Mouse (Mus musculus) spleen, adult 12 weeks (tissue): ENCODE data around the gene Pex11g.

Source experiments
- DNase-seq: peaks from one replicate; pipeline ENCODE4 v3.0.0; 2022; ENCODE audit warnings: low spot score

Gene Pex11g

DNA sequence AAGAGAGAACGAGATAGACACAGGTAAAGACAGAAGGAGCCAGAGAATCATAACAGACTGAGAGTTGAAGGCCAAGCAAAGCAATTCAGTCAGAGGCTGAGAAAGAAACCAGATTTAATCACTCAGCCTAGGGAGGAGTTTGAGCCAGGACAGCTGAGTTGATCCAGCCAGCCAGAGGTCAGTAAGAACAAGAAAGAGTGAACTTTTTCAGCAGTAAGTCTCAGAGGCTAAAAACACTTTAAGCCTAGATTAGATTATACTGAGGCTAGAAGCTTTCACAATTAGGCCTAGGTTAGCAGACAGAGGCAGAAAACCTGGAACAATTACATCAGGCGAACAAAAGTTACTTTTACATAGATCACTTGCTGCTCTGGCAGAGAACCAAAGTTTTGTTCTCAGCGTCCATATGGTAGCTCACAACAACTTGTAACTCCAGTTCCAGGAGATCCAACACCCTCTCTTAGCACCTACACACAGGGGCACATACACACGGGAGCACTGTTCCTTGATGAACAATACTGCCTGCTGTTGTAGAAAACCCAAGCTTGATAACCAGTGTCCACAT, 12.8 kb upstream of the Pex11g start:
- no peak for DNase-seq

DNA sequence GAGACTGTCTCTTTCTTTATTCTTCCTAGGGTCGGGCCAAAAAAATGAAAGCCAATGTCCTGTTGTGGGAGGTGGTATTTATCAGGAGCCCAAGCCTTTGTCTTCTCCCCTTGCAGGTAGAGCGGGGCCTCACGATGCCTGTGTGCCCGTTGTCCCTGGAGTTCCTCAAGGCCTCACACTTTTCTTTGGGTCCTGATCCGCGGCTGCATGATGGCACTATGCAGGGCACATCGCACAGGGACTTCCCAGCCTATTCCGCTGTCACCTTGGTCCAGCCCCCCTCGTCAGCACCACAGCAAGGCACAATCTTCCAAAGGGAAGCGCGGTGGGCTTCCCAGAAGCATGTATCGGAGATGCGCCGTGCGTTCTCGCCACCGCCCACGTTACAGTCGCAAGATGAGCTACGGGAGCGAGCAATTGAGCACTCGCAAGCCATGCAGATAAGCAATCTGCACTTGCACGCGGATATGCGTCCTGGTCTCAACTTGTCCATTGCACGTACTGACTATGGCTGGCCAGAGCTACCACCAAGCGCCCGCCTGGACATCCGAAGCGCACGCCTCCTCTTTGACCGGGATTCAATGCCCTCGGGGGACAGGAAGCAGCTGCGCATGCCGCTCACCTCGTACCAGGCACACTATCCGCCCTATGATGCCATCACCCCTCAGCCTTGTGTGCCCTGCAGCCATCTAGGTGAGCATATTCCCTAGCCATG, 8.4 kb upstream of the Pex11g start:
- DNase-seq, result no peak

DNA sequence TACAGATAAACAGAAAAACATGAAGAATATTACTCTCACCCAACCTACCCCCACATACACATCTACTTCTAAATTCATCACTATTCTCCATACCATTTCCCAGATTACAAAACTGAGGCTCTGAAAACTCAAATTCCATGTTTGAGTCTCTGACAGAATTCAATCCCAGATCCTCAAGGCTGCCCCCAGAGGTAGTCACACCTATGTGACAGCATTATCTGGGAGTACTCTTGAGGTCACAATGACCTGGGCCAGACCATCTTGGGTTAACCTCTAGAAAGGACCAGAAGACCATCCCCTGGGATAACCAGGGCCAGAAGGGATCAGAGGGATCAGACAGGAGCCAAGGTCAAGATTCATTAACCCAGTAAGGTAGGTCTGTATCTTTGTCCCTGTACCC, 3.1 kb upstream of the Pex11g start, which contains the start of gene Tex45:
Tex45 (plus strand) TSS at position 301 of the 400 bp plus-strand sequence.
- no peak for DNase-seq

DNA sequence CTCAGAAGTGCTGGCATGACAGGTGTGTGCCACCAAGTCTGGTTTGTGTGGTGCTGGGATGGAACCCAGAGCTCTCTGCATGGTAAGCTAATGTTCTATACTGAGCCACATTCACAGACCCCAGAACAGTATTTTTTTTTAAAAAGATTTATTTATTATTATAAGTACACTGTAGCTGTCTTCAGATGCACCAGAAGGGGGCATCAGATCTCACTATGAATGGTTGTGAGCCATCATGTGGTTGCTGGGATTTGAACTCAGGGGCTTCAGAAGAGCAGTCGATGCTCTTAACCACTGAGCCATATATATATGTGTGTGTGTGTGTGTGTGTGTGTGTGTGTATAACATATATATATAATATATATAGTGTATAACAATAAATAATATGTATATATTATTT, 1.4 kb upstream of the Pex11g start:
- no peak for DNase-seq

DNA sequence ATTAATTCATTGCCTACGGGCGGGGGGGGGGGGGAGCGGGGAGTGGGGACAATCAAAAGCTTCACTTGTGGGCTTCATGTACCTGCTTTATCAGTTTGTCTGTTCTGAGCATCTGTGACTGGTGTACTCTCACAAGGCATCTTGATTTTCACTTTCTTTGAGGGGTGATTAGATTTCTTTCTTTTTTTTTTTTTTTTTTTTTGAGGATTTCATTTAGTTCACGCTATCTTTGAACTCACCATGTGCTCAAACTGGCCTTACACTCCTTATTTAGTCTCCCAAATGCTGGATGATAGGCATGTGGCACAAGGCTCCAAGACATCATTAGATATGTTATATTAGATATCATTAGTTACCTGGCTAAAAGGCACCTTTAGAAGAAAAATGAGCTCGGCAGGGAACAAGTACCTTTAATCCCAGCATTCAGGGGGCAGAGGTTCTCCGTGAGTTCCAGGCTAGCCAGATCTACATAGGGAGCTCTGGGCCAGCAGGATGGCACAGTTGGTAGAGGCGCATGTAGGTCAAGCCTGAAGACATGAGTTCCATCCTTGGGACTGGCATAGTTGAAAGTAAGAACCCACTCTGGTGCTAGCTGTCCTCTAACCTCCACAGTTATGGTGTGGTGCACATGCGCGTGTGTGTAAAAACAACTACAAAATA, 536 bp upstream of the Pex11g start:
- no peak for DNase-seq

DNA sequence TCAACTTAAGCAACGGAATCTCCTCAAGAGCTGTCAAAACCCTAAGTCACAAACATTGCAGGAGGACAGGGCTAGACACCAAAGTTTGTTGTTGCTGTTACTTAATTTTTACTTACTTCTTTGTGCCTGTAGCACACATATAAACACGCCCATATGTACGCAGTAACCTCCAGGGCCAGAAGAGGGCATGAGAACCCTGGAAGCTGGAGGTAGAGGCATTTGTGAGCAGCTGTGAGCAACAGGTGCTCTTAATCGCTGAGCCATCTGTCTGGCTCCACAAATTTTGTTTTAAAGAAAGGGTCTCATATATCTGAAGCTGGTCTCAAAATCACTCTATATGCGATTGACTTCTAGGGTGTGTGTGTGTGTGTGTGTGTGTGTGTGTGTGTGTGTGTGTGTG, 3.2 kb downstream of the Pex11g start:
- peak; percentile 14 for DNase-seq

DNA sequence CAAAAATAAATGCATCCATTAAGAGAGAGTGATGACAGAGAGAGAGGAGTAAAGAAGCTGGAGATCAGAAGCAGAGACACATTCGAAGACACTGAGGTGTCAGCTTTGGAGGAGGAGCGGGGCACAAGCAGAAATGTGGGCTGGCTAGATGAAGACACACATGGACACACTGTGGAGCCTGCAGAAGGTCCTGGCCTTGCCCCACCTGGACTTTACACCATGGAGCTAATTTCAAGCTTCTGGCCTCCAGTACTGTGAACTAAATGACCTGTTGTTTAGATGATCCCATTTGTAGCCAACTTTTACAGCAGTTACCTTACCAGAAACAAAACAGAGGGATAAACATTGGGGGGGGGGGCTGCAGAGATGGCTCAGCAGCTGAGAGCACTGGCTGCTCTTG, 4.2 kb downstream of the Pex11g start:
- no peak for DNase-seq

DNA sequence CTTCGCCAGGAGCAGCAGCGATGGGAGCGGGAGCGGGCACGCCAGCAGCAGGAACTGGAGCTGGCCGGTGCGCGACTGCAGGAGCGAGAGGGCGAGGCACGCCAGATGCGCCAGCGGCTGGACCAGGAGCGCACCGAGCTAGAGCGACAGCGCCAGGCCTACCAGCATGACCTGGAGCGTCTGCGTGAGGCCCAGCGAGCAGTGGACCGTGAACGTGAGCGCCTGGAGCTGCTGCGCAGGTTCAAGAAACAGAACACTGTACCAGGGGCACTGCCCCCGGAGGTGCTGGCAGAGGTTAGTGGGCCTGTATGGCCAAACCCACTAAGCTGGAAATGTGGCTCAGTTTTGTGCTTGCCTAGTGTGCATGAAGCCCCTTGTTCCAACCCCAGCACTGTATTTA, 15.5 kb downstream of the Pex11g start:
- no peak for DNase-seq

DNA sequence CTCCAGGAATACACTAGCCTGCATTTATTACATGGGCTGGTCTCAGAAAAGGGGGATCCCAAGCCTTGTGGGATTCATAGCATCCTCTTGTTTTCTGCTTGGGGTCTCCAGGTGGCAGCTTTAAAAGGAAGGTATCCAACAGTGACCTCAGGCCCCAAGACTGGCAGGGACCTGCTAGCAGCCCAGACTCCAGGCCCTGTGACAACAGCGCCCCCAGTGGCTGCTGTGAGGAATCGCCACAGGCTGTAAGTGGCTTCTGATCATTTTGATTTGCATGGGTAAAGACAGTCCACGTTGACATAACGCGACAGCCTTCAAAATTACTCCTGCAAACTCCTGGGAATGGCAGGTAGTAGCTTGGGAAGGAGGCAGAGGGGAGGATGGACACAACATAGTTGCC, 16.8 kb downstream of the Pex11g start:
- DNase-seq, result no peak

DNA sequence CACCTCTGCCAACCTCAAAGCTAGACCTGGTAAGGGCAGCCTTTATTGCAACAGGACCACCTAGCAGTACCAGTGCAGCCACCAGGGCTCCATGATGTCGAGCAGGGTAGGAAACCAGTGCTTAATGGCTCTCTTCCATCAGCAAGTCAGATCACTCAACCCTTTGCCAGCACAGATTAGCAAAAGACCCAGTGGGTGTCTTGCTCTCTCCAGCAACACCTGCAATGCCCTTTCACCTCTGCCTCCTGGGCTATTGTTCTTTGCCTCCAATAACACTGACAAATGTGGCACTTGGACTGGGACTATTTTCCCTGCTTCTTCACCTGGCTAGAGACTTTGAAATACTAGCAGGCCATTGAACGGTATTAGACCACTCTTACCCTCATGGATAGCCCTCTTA, 18.3 kb downstream of the Pex11g start:
- no peak for DNase-seq

DNA sequence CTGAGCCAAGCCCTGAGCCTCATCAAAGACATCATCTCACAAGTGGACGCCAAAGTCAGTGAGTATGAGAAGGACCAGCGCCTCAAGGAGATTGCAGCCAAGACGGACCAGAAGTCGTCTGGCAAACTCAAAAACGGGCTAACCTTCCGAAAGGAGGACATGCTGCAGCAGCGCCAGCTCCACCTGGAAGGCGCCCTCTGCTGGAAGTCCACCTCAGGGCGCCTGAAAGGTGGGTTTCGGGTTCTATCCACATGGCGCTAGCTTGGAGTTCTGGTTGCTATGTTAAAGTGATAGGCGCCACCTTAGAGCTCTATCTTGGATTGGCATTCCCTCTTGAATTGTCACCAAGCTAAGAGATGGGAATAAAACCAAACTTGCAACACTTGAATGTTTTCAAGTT, 28.0 kb downstream of the Pex11g start:
- no peak for DNase-seq

DNA sequence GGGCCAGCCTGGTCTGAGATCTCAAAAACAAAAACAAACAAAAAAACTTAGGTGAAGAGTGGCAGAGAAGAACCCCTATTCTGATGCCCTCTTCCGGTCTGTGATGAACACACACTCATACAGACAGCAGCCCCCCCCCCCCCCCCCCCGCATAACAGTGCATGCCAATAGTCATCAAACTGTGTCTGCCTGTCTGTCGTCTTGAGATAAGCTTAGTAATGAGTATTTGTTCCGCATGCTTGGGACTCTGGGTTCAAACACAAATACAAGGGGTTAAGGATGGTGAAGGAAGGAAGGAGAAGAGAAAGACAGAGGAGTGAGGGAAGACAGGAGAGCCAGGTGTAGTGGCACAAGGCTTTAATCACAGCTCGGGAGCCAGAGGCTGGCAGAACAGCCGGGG, 31.0 kb downstream of the Pex11g start:
- DNase-seq, result no peak

DNA sequence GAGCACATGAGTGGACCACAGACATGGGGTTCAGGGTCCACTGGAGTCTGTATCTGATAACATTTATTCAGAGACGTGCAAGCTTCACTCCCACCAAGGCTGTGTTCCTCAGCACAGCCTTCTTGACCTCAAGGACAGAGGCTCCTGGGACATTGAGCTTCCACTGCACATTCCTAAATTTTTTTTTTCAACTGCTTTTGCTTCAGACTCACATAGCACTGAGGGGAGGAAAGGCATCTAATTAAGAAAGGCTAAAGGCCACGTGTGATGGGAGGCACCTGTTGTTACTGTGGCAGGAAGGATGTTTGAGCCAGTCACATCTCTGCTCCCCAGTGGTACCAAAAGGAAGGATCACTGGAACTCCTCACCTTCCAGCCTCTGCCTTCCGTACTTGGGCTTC, 36.4 kb downstream of the Pex11g start:
- DNase-seq, result no peak

DNA sequence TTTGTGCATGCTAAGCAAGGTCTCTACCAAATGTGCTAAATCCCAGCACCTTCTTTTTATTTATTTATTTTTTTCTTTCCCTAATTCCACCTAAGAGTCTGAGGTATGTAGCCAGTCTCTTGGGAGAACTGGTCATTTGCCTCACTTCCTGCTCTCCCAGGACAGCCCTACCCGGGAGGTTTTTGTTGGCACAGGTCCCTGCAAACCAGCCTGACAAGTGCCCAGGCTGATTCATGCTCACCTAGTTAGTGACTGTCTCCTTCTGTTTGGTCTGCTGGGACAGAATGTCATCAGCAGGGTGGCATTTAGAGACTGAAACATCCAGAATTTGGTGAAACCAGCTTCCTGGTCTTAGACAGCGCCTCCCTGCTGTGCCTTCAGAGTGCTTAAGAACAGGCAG, 37.5 kb downstream of the Pex11g start:
- DNase-seq, result no peak

DNA sequence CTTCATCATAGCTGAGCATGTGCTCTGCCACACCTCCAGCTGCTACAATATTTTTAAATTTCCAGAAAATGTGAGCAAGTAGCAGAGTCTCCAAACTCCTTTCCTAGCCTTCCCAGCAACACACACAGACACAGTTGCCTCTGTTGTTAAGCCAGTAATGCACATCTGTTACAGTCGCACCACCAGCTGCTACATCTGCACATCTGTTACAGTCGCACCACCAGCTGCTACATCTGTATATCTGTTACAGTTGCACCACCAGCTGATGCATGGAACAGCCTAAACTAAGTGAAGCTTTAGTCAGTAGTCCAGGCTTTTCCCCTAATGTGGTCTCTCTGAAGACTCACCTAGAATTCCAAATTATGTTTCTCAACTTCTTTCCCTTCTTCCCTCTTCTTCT, 39.1 kb downstream of the Pex11g start:
- DNase-seq, result no peak

DNA sequence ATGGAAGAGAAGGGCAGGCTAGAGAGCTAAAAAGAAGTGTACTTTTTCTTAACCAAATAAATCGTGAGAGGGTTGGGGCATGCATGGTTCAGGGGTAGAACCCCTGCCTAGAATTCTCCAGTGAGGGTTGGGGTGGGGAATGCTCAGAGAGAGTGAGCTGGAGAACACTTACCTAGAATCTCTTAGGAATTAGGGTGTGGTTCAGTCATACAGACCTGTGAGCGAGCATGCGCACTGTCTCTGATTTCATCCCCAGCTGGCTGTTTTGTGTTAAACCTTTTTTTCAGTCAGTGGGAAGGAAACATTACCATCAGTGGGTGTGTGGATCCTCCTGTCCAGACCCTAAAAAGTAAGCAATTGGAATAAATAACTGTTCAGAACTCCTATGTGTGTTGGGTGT, 41.3 kb downstream of the Pex11g start:
- DNase-seq, result no peak

DNA sequence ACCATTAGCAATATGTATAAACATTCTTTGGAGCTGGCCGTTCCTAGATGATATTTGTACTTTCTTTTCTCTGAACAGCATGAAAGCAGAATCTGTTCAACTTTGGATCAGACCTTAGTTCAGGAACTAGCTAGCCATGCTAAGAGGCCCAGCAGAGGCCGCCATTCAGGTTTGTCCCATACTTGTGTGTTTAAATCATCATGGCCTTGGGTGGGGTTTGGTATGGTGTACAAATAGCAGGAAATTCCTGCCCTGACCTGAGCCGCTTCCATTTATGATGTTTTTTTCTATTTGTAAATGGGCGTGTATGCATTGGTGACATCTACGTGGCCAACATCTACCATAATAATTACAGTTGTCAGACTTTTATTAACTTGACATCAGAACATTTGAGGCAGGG, 42.3 kb downstream of the Pex11g start:
- DNase-seq, result no peak

DNA sequence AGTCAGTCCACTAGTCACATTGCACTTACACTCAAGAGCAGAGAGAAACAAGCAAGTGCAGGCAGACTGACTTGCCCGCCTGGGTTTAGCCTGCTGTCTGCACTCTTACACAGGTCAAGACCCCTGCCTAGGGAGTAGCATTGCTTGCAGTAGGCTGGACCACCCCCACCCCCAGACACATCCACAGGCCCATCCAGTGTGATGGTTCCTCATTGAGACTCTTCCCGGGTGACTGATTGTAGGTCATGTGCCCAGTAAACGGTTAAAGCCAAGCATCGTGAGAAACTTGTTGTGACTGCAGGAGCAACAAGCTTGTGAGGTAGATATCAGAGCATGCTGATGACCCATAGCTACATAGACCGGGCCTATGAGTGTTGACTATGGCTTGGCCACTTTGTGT, 46.0 kb downstream of the Pex11g start:
- no peak for DNase-seq

DNA sequence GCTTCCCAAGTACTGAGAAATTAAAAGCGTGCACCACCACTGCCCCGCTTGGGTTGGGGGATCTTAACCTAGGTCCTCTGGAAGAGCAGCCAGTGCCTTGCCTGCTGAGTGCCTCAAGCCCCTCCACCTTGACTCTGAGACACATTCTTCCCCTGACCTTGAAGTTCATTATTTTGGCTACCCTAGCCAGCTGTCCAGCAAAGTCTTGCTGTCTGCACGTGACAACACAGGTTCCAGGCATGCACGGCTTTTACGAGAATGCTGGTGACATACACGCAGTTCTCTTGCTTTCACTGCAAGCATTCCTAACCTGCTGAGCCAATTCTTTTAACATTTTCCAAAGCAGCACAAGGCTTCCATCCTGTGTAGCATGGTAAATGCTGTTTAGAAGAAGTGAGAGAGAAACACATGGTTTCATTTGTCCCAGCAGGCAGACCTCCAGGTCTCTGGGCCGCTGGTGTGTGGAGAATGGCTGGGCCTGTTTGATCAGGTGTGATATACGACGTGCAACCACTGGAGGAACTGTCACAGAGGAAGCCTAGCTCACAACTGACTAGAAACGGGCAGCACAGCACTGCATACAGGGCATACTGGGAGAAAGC, 47.3 kb downstream of the Pex11g start:
- DNase-seq, result no peak

DNA sequence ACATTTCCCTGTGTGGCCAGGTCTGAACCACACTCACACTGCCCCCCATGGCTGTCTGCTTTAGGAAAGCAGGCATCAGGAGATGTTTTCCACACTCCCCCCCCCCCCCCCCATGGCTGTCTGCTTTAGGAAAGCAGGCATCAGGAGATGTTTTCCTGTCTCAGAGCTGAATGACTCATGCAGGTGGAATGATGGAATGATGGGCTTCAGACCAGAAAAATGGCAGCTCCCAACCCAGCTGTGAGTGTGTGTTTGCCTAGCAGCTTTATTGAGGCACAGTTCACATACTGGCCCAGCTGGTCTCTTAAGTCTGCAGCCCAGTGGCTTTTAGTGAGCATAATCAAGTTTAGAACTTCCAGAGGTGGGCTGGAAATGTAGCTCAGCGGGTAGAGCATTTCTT, 49.4 kb downstream of the Pex11g start:
- no peak for DNase-seq

DNA sequence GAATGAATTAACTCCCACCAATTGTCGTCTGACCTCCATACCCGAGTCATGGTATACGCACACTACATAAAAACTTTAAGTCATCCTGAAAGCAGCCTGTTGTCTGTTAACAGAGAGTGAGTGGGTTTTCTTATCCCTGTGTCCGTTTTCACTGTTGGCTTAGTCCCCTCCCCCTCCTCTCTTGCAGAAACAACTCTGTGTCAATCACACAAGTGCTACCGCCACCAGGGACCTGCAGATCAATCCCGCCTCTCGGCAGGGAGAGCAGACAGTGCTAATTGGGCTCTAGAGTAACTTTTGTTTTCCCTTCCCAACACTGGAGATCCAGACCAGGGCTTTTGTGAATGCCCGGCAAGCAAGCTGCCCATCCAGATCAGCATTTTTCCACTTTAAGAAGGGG, 50.0 kb downstream of the Pex11g start:
- no peak for DNase-seq

DNA sequence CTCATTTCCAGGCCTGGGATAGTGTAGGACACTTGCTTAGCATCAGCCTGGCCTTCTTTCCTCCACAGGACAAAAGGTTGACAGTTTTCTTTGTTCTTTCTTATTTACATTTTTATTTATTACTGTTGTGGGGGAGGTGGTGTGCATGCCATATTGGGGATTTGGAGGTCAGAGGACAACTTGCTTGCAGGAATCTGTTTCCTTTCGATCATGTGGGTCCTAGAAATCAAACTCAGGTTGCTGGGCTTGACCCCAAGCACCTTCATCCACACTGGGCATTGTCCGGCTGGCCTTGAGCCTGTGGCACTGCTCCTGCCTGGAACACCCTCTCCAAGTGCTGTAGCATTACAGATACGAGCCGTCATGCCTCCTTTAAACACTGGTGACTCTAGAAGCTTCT, 50.6 kb downstream of the Pex11g start:
- no peak for DNase-seq

DNA sequence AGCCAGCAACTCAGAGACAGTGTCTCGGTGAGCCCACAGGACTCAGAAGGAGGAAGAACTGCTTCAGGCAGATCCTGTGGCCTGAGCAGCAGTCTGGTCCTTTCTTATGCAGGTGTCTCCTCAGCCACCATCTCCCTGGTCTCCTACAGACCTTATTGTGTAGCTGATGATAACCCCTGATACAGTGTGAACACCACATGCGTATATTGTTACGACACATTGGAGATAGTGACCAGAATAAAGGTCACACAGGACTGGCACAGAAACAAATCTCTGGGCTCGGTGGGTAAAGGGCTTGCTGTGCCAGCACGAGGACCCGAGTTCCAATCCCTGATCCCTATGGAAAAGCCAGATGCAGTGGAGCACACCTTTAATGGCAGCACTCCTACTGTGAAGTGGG, 51.8 kb downstream of the Pex11g start:
- DNase-seq, result no peak
